Comparison of ENCODE assay signal across 21 mouse cellular contexts in genomic region chr9:7575526-7575925, GRCm38 (mm10). TPM values are rescaled to one million over a fixed set of nuclear protein-coding genes. Genes with fewer than 3 reads are reported as not detected.
"Had no signal": no experiment of that assay in that cellular context is flagged by ENCODE, and none has a peak within 500 bp of the region (broad histone marks: within the 10 kb centered on the region; RNA-seq: fewer than 3 reads in every experiment).

No protein-coding gene starts in this region.

- H3K9me3 ChIP-seq: limb, embryonic 13.5 days; neural tube, embryonic 15.5 days had no signal

- DNase-seq: kidney, postnatal 10 days; kidney, postnatal 4 days; left cerebral cortex, postnatal 4 days; midbrain, embryonic 14.5 days; right cerebral cortex, adult 18-20 months; right cerebral cortex, postnatal 25 days; thymus, postnatal 4 days had no signal

- H3K4me1 ChIP-seq: neural tube, embryonic 15.5 days had no signal

- H3K9ac ChIP-seq: limb, embryonic 13.5 days; liver, embryonic 14.5 days; neural tube, embryonic 15.5 days had no signal

- H3K27me3 ChIP-seq: limb, embryonic 13.5 days; neural tube, embryonic 15.5 days had no signal

- H3K27ac ChIP-seq: layer of hippocampus, adult 2 months; limb, embryonic 13.5 days; liver, embryonic 14.5 days; neural tube, embryonic 15.5 days; stomach, postnatal 0 days had no signal

- H3K4me3 ChIP-seq: layer of hippocampus, adult 2 months; limb, embryonic 13.5 days; myocyte; neural tube, embryonic 15.5 days had no signal

- H3K4me2 ChIP-seq: limb, embryonic 13.5 days; neural tube, embryonic 15.5 days had no signal

- H3K36me3 ChIP-seq: limb, embryonic 13.5 days; neural tube, embryonic 15.5 days had no signal

RNA-seq across cellular contexts. Expression of gene Mmp27, which starts 4.3 kb away (rescaled TPM):
- total RNA-seq: layer of hippocampus, adult 2 months; layer of hippocampus, postnatal 14 days; left cerebral cortex, adult 18-20 months; left cerebral cortex, postnatal 10 days; left cerebral cortex, postnatal 4 days had no signal
- polyA plus RNA-seq: kidney, embryonic 14.5 days; limb, embryonic 13.5 days; lung, embryonic 16.5 days; midbrain, embryonic 14.5 days; myocyte; neural tube, embryonic 11.5 days; neural tube, embryonic 15.5 days; stomach, postnatal 0 days had no signal

RNA-seq across cellular contexts. Expression of gene Mmp8, which starts 17.3 kb away (rescaled TPM):
- total RNA-seq: layer of hippocampus, adult 2 months; layer of hippocampus, postnatal 14 days; left cerebral cortex, adult 18-20 months; left cerebral cortex, postnatal 10 days; left cerebral cortex, postnatal 4 days had no signal
- polyA plus RNA-seq: midbrain, embryonic 14.5 days; myocyte; neural tube, embryonic 11.5 days had no signal

RNA-seq across cellular contexts. Expression of gene Mmp20, which starts 52.5 kb away (rescaled TPM):
- total RNA-seq: layer of hippocampus, adult 2 months; layer of hippocampus, postnatal 14 days; left cerebral cortex, adult 18-20 months; left cerebral cortex, postnatal 10 days; left cerebral cortex, postnatal 4 days; megakaryocyte-erythroid progenitor cell, adult 5-6 weeks had no signal
- polyA plus RNA-seq: kidney, embryonic 14.5 days; limb, embryonic 13.5 days; liver, adult 2 months; liver, embryonic 14.5 days; lung, embryonic 16.5 days; midbrain, embryonic 14.5 days; myocyte; neural tube, embryonic 11.5 days; neural tube, embryonic 15.5 days; stomach, postnatal 0 days had no signal
